Mouse (Mus musculus) intestine, embryonic 14.5 days (tissue): ENCODE data around the gene Hus1. TPM values are rescaled to one million over a fixed set of nuclear protein-coding genes. Genes with fewer than 3 reads are reported as not detected.

Experiments
- polyA plus RNA-seq: library from polyadenylated mRNA; unstranded; fragments of >200 nt; fragmentation: Nextera tagmentation; extraction: Ambion mirVana; gene quantifications from 2 replicates; pipeline ENCODE4 v1.2.1, GENCODE M21; 2014

Gene Hus1
- polyA plus RNA-seq, 1 experiment from 2014 or later: 16.9 TPM

Other genes with a start within 250 kb of the Hus1 start
- gene Pkd1l1, start 37.9 kb downstream of the Hus1 start, polyA plus RNA-seq: 0.05 and 0.15 TPM in 2 replicates
- gene Gm11992, start 37.4 kb upstream of the Hus1 start, polyA plus RNA-seq: 0.31 and 0.51 TPM in 2 replicates
- 0.15 and 0.16 TPM in 2 replicates for gene Sun3, start 37.8 kb upstream of the Hus1 start, polyA plus RNA-seq
- gene Upp1, start 106.9 kb upstream of the Hus1 start, polyA plus RNA-seq: 4.7 and 6.7 TPM in 2 replicates
- 0.03 and 0.07 TPM in 2 replicates for gene Abca13, start 180.8 kb upstream of the Hus1 start, polyA plus RNA-seq